Mouse (Mus musculus): ENCODE measurements around the gene Gm10670. TPM values are rescaled to one million over a fixed set of nuclear protein-coding genes. Genes with fewer than 3 reads are reported as not detected.
"Not testable (repeated sequence)": the region's sequence is repeated elsewhere in the genome, so short reads cannot be mapped to it uniquely, and the experiment has no call there.

The Gm10670 gene
- polyA plus RNA-seq (2016; fragmentation: Nextera tagmentation; extraction: Ambion mirVana): not detected in 2 replicates

DNA sequence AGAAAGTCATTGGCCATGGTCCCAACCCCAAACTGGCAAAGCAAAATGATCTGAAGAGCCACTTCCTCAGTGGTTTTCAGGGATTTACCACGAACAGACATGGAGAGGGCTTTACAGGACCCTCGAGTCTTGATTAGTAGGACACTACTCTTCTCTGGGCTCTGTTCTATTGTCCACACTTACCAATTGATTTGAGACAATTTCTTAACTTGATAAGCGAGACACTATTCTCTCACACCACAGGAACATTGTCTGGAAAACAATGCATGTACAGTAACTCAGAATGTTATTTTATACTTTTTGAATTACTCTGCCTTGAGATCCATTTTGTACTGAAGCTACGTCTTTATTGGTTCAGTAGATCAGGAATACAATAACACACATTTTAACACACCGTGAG is at the start of gene Gm10670:
Gm10670 (minus strand) TSS at position 101 of the 400 bp plus-strand sequence.
- H3K27me3 ChIP-seq (ENCODE audit: low read depth, poor library complexity, severe bottlenecking); DNase-seq (ENCODE audit: low spot score); H3K4me3 ChIP-seq; H3K9me3 ChIP-seq (replicated peaks); H3K4me1 ChIP-seq; H3K27ac ChIP-seq (replicated peaks); H3K36me3 ChIP-seq: not testable (repeated sequence)
- WGBS: no CpG with 5 or more reads among the region's 5 CpGs

DNA sequence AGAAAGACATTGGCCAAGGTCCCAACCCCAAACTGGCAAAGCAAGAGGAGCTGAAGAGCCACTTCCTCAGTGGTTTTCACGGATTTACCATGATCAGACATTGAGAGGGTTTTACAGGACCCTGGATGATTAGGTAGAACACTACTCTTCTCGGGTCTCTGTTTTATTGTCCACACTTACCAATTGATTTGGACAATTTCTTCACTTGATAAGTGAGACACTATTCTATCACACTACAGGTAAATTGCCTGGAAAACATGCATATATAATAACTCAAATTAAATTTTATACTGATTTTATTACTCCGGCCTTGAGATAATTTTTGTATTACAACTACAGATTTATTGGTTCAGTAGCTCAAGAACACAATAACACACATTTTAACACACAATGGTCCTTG is 35.7 kb upstream of the Gm10670 start, which contains the start of gene Vmn1r103:
Vmn1r103 (minus strand) TSS at position 101 of the 400 bp plus-strand sequence.
- not testable (repeated sequence) for H3K9me3 ChIP-seq (replicated peaks); H3K4me1 ChIP-seq; H3K27me3 ChIP-seq (ENCODE audit: low read depth, poor library complexity, severe bottlenecking); H3K27ac ChIP-seq (replicated peaks); DNase-seq (ENCODE audit: low spot score); H3K4me3 ChIP-seq; H3K36me3 ChIP-seq
- WGBS: no CpG with 5 or more reads among the region's 3 CpGs

DNA sequence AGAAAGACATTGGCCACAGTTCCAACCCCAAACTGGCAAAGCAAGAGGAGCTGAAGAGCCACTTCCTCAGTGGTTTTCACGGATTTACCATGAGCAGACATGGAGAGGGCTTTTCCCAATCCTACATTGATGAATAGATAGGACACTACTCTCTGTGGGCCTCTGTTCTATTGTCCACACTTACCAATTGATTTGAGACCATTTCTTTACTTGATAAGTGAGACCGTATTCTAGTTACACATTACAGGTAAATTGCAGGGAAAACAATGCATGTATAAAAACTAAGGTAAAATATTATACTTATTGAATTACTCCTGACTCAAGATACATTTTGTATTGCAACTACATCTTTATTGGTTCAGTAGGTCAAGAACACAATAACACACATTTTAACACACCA is 32.2 kb downstream of the Gm10670 start, which contains the start of gene Vmn1r101:
Vmn1r101 (minus strand) TSS at position 101 of the 400 bp plus-strand sequence.
- not testable (repeated sequence) for H3K4me3 ChIP-seq; H3K4me1 ChIP-seq; H3K27me3 ChIP-seq (ENCODE audit: low read depth, poor library complexity, severe bottlenecking); DNase-seq (ENCODE audit: low spot score); H3K27ac ChIP-seq (replicated peaks); H3K36me3 ChIP-seq; H3K9me3 ChIP-seq (replicated peaks)
- no CpG with 5 or more reads among the region's 2 CpGs for WGBS

Other genes starting within 250 kb of the Gm10670 start
- gene Gm4498, start 241.1 kb downstream of the Gm10670 start, polyA plus RNA-seq (2016; fragmentation: Nextera tagmentation; extraction: Ambion mirVana): not detected in 2 replicates
- not detected in 2 replicates for gene Gm5890, start 212.1 kb downstream of the Gm10670 start, polyA plus RNA-seq (2016; fragmentation: Nextera tagmentation; extraction: Ambion mirVana)
- not detected in 2 replicates for gene Gm4133, start 140.9 kb downstream of the Gm10670 start, polyA plus RNA-seq (2016; fragmentation: Nextera tagmentation; extraction: Ambion mirVana)
- gene Gm5728, start 99.5 kb downstream of the Gm10670 start, polyA plus RNA-seq (2016; fragmentation: Nextera tagmentation; extraction: Ambion mirVana): not detected in 2 replicates
- not detected in 2 replicates for gene Vmn1r100, start 57.0 kb downstream of the Gm10670 start, polyA plus RNA-seq (2016; fragmentation: Nextera tagmentation; extraction: Ambion mirVana)
- not detected in 2 replicates for gene Vmn1r101, start 32.3 kb downstream of the Gm10670 start, polyA plus RNA-seq (2016; fragmentation: Nextera tagmentation; extraction: Ambion mirVana)
- gene Vmn1r103, start 35.6 kb upstream of the Gm10670 start, polyA plus RNA-seq (2016; fragmentation: Nextera tagmentation; extraction: Ambion mirVana): not detected in 2 replicates
- gene Vmn1r104, start 58.9 kb upstream of the Gm10670 start, polyA plus RNA-seq (2016; fragmentation: Nextera tagmentation; extraction: Ambion mirVana): not detected in 2 replicates
- not detected in 2 replicates for gene Gm5726, start 70.8 kb upstream of the Gm10670 start, polyA plus RNA-seq (2016; fragmentation: Nextera tagmentation; extraction: Ambion mirVana)
- not detected in 2 replicates for gene Gm4141, start 101.3 kb upstream of the Gm10670 start, polyA plus RNA-seq (2016; fragmentation: Nextera tagmentation; extraction: Ambion mirVana)
- gene Gm4513, start 124.1 kb upstream of the Gm10670 start, polyA plus RNA-seq (2016; fragmentation: Nextera tagmentation; extraction: Ambion mirVana): not detected in 2 replicates
- gene Vmn1r107, start 194.0 kb upstream of the Gm10670 start, polyA plus RNA-seq (2016; fragmentation: Nextera tagmentation; extraction: Ambion mirVana): not detected in 2 replicates
- not detected in 2 replicates for gene Vmn1r111, start 228.3 kb upstream of the Gm10670 start, polyA plus RNA-seq (2016; fragmentation: Nextera tagmentation; extraction: Ambion mirVana)

All from midbrain, embryonic 10.5 days (tissue).